13 mouse cellular contexts compared by ENCODE assay signal in the genomic region with DNA sequence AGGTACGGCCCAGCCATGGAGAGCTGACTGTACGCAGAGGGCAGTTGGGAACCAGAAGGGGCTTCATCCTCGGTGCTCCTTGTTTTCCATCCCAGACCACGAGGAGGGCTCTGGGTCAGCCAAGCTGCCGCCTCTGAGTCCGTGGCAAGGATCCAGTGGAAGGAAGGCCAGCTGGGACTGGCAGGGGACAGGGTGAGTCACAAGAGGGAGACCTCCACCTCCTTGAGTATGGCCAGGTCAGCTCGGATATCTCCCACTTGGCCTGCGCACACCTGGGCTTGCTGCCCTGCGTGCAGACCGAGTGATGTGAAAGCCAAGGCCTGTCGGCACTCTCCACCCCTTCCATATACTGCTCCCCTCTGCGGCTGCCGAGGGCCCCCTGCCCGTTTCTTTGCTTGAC.
A peak's percentile ranks its signal among the peaks of the same experiment; 100 is the strongest.
DNase-seq lines count a peak whose midpoint lies in the region.
"Had no signal": no experiment of that assay in that cellular context is flagged by ENCODE, and none has a peak within 500 bp of the region (broad histone marks: within the 10 kb centered on the region; RNA-seq: fewer than 3 reads in every experiment).

No protein-coding gene starts in this region.

- peak; percentile 18 for DNase-seq in adrenal gland, postnatal 14 days
- no peak for DNase-seq in adrenal gland, postnatal 36 days
- DNase-seq in gastrocnemius, adult 18-20 months (ENCODE audit: low spot score), result peak; percentile 46
- DNase-seq in gastrocnemius, postnatal 4 days (ENCODE audit: low spot score in 2 of 2), result no peak
- DNase-seq in gastrocnemius, adult 8-10 months (ENCODE audit: low spot score in 2 of 2), result peak; percentile 18 to 42
- DNase-seq in skeletal muscle tissue, adult 2 months (ENCODE audit: low read depth, low spot score), result peak; percentile 48
- no peak for DNase-seq in layer of hippocampus, adult 9-11 months
- DNase-seq: cerebellum, adult 18-20 months; kidney, adult 9 months; kidney, postnatal 36 days; lung, postnatal 36 days; thymus, adult 18-20 months; thymus, postnatal 36 days had no signal

Comparison
In these comparisons a context has a peak if more than half of its experiments do, and no peak if none do; other contexts are left out.
1. DNase-seq: peak in adrenal gland, postnatal 14 days (single experiment), gastrocnemius, adult 18-20 months (single experiment), gastrocnemius, adult 8-10 months (2 of 2) and skeletal muscle tissue, adult 2 months (single experiment); none in adrenal gland, postnatal 36 days (0 of 2), gastrocnemius, postnatal 4 days (0 of 2) and layer of hippocampus, adult 9-11 months (single experiment).